Mouse (Mus musculus) ES-Bruce4 (cell line): ENCODE measurements around the gene Dnmbp.

ENCODE experiments used
- CTCF ChIP-seq: IDR thresholded peaks from one replicate; pipeline ENCODE4 v1.8.1; 2011; ENCODE audit warnings: low read depth, low read length
- EP300 ChIP-seq: IDR thresholded peaks from 2 replicates; pipeline ENCODE4 v1.6.1; 2011; ENCODE audit warnings: low read depth, low read length; ENCODE audit not compliant: insufficient read depth

DNA sequence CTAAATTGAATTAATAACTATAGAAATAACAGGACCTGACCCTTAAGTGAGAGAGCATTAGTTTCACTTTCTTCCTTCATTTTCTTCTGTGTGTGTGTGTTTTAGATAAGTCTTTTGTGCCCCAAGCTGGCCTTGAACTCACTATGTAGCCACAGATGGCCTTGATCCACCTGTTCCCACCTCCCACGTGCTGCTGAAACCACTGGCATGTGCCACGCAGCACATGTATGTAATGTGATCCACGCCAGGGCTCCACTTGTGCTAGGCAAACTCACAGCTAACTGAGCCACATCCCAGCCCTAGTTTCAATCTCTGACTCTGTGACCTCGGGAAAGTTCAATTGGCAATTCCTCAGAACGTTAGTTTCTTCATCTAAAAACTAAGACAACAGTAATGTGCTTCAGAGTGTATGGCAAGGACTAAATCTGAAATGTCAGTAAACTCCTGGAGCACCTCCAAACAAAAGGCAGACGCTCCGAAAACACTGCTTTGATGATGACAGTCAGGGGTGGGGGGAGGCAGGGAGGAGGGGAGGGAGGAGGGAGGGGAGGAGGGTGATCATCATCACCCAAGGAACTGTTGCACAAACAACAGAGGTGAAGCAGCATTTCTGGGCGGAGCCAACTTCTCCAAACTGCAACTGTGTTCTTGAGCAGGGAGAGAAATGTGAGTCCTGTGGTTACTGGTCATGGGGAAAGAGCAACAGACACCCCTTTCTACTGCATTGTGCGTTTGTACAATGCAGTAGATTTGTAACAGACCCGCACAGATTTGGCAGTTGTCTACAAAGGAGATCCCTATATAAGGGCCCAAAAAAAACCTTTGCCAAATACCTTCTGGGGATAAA, 13.6 kb downstream of the Dnmbp start:
- TF ChIP-seq EP300: no peak
- TF ChIP-seq CTCF: no peak
